Mouse (Mus musculus): ENCODE measurements at regions not wholly inside any gene's neighbourhood (a gene's known extent, or its start where the extent isn't known, plus 50 kb on each side); places are given as distances from the start of the nearest gene placed in this dataset.

DNA sequence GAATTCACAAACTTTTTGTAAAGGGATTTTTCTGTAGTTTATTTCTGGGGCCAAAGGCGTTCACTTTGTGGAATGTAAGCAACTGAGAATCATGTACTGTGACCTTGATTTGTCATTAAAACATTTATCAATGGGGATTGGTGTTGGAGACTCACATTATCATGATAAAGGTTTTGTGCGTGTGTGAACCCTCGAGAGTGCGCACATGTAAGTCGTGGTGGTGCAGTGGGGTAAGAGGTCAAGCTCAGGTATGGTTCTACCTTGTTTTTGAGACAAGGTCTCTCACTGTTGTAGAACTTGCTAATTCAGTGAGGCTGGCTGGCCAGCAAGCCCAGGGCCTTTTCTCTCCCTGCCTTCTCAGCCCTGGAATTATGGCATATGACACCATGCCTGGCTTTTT lies 280.4 kb downstream of the Rps24 start:
- 81% methylated on average over 5 of the region's 5 CpGs for WGBS
- DNase-seq (ENCODE audit: low read depth, low spot score): no peak

DNA sequence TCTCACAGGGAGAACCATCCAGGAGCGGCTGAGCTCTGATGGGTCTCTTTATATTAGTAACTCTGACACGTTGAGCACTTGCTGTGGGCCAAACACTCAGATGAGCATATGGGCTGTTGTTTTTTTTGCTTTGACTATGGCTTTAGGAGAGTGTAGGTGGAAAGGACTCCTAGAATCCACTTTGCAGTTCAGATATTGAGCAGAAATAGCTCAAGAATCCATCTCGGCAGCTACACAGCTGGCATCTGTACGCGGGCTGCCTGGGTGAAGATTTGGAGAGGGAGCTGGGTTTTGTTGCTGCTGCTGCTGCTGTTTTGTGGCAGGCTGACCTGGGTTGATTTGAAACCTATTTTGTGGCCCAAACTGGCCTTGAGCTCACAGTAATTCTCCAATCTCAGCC lies 281.0 kb downstream of the Rps24 start:
- 87% methylated on average over 5 of the region's 5 CpGs for WGBS
- no peak for DNase-seq (ENCODE audit: low read depth, low spot score)

DNA sequence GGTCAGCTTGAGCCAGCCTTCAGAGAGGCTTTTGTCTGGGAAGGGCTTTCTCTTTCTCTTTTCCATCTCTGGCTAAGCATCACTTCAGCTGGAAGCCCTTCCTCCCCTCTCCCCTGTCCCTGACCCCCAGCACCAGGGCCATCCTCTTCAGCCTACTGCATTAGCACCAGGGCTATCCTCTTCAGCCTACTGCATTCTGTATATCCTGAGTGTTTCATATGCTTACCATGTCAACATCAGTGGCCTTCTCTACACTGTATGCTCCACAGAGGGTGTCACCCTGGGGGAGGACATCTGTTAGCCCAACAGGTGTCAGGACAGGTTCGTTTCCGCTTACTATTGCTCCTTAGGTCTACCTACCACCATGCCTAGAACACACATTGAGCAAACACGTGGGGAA lies 282.5 kb downstream of the Rps24 start:
- WGBS: 51% methylated on average over 3 of the region's 3 CpGs
- DNase-seq (ENCODE audit: low read depth, low spot score): no peak

DNA sequence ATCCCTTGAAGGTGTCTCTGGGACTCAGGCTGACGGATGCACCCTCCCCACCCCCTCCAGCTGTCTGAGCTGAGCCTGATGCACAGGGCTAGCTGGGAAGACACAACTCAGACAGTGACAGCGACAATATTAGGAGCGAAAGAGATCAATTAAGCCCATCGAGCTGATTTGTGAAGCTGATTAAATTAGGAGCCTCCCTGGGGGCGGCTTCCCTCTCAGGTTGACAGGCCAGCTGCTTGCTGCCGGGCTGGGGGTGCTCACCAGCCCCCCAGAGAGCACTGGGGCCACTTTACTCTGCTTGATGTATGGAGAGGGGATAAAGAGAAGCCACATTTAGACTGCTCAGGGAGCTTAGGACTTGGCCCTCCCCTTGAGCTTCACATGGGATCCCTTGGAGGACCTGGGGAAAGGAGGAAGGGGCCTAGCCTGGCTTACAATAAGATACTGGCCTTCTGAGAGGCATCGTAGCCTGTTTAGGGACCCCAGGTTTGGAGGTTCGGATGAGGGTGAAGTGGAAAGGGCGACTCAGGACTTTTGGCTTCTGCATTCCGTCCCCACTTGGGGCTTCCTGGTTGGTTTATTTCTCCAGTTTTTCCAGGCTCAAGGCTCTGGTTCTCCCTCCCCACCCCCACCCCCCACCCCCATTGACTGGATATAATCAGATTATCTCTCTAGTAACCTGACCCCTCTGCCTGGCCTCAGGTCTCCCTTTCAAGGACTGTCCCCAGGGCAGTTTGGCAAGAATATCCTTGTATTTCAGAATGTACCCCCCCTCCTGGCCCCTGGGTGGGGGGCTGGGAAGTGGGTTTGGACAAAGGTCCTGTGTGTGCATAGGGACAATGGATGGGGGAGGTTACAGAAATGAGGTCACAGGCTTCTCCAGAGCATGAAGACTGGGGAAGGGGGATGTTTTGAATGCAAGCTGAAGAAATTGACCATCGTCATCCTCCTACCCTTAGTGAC lies 283.4 kb downstream of the Rps24 start:
- WGBS: 60% methylated on average over 11 of the region's 11 CpGs
- no peak for DNase-seq (ENCODE audit: low read depth, low spot score)

DNA sequence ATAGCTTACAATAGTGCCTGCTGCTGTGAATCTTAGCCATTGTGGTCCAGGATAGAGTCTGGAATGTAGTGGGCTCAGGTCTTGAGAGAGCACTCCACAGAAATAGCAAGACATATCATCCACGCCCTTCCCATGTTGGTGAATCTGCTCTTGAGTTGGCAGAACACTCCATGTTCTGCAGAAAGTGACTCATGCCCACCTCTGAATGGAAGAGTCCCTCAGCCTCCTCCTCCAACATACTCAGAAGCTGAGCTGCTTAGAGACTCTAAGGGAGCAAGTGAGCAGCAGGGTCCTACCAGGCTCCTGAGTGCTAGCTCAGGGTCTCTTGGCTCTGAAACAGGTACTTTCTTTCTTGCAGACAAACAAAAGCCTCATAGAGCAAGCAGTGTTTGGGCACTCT lies 284.7 kb downstream of the Rps24 start:
- 79% methylated on average over 1 of the region's 1 CpGs for WGBS
- DNase-seq (ENCODE audit: low read depth, low spot score): no peak

DNA sequence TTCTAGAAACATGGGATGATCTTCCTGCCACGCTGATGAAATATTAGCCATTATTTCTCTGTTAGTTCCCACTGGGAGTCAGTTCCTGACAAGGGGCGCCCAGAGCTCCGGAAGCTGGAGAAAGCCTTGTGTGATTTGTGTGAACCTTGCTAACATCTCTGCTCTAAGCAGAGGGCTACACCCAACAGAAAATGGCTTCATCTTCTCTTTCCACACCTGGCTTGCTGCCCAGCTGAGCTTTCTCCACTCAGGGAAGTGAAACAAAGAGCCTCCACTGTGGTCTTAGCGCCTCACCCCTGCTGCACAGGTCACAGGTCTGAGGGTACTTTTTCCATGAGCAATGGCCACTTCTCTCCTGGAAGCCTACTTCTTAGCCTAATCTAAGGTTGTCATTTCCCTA lies 285.2 kb downstream of the Rps24 start:
- no peak for DNase-seq (ENCODE audit: low read depth, low spot score)
- WGBS: 66% methylated on average over 4 of the region's 4 CpGs

DNA sequence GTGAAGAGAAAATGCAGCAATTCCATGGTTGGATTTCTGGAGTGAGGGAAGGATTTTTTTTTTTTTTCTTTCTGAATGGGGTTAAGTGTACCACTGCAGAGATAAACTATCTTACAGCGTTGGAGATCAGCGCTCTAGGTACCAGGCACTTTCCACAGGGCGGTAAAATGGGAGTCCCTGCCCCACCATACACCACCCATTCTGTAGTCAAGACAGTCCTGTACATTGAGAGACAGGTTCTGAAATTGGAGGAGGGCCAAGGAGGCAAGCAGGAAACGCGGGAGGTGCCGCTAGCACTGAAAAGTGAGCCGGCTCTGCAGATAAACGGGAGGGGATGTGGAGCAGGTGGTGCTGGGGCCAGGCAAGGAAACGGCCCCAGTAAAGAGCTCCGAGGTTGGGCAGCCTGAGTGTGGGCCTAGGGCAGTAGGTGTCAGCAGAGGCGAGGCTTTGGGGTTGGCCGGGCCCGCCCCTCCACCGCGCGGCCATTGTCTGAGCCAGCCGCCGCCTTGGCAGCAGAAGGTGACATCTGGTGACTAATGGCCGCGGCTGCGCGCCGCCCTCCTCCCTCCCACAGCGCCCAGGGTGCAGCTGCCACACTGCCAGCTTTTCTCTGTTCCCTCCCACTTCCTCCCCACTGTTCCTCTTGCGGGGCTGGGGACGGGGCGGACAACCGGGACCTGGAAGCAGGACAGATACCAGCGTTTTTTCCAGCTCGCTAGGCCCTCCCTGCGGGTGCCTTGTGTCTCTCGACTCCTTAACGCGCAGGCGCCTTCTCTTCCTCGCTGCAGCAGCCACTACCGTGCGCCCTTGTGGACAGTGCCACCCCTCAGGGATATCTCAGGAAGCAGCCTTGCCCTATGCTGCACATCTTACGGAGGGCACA lies 292.1 kb downstream of the Rps24 start:
- WGBS: 1% methylated on average over 39 of the region's 39 CpGs
- DNase-seq (ENCODE audit: low read depth, low spot score): peak; percentile 58

DNA sequence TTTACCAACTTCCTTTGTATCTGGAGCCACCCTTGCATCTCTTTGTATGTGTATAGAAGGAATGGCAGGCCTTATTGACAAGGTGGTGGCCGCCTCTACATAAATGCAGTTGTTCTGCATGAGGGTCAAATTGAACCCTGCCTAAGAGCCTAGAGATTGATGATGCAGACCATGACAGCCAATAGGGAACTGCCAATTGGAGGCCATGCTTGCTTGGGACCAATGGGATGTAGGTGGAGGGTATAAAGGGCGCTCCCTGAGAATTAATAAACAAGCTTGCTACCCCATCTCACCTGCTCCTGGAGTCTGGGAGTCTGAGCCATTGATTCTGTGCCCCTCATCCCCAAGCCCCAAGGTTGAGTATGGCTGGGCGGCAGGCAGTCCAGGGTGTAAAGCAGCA lies 294.7 kb downstream of the Rps24 start:
- WGBS: 94% methylated on average over 3 of the region's 3 CpGs
- DNase-seq (ENCODE audit: low read depth, low spot score): no peak

DNA sequence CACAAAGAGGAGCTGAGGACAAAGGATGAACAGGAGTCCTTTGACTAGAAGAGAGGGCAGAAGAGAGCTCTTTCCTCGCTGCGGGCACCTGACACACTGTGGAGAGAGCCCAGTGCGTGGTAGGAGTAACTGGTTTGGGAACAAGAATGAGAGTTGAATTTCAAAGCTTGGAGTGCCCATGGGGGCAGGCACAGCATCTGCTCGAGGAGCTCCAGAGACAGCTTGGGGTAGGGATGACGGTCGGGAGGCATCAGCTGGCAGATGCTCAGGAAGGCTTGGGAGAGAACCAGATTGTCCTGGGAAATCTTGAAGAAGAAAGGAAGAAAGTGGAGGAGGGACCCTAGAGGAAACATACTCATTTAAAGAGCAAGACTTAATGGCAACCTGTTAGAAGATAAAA lies 297.0 kb downstream of the Rps24 start:
- DNase-seq (ENCODE audit: low read depth, low spot score): no peak
- 81% methylated on average over 6 of the region's 6 CpGs for WGBS

DNA sequence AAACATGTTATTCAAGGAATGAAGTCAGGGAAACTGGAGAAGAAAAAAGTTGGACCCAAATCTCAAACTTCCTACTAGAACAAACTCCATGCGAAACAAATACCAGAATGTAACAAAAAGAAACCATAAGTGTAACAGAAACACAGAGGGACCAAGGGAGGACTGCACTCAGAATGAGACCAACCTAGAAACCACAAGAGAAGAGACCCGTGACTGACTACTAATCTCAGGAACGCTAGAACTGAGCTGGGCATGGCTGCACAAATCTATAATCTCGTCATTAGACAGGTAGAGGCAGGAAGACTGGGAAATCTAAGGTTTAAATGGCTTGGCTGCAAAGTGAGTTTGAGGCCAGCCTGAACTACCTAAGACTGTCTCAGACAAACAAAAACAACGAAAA lies 298.5 kb downstream of the Rps24 start:
- no peak for DNase-seq (ENCODE audit: low read depth, low spot score)
- 86% methylated on average over 5 of the region's 5 CpGs for WGBS

DNA sequence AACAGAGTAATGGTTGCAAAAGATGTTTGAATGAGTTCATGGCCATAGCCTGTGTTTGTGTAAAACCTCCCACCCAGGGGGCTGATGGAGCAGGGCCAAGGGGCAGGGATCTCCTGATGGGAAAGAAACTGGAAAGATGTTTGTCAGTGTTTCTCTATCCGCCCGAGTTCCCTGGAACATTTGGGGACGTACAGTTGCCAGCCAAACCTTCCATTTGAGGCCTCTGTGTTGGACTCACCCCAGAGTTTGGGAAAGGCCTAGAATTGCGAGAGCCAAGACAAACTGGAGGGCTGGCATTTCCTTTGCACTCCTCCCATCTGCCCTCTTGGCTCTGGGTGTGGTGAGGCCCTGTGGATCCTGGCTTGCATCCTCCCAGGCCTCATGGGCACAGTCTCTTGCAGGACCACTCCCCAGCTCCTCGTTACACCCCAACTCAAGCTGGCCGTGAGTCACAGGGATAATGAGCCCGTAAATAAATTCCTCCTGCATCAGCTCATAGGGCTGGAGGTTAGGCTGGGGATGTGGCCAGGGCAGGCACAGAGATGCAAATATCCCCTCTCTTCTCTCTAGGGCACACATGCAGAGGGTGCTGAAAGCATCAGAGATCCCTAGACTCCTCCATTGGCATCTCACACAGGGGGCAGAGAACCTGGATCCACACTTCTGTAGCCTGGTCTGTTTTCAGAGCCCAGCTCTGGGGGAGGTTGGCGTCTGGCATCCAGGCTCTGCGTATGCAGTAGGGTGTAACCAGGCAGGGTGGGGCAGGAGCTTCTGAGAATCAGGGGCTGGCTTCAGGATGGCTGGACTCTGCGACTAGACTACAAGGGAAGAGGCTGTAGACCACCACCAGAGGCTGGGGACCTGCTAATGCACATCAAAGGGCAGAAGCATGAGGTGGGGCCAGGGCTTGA lies 306.7 kb downstream of the Rps24 start:
- 27% methylated on average over 10 of the region's 10 CpGs for WGBS
- DNase-seq (ENCODE audit: low read depth, low spot score): no peak

DNA sequence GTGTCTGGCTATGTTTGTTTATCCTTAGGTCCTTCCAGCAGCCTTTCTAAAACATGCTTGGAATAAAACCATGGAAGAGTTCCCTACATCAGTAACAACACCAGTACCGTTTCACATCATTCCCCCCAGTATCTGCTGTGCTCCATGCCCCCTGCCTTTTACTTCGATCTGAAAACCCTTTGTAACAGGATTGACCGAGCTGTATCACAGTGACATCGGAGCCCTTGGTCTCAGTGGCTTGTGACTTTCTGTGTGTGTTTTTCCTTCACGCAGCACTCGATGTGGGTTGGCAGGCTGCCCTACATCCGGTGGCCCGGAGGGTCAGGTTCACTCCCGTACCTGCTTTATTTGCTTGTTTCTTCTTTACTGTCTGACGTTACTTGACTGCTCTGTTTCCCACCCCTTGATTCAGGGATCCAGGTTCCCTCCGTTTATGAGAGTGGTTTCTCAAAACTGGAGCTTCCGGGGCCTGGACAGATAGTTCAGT lies 307.5 kb downstream of the Rps24 start:
- DNase-seq (ENCODE audit: low read depth, low spot score): no peak
- 41% methylated on average over 12 of the region's 12 CpGs for WGBS

DNA sequence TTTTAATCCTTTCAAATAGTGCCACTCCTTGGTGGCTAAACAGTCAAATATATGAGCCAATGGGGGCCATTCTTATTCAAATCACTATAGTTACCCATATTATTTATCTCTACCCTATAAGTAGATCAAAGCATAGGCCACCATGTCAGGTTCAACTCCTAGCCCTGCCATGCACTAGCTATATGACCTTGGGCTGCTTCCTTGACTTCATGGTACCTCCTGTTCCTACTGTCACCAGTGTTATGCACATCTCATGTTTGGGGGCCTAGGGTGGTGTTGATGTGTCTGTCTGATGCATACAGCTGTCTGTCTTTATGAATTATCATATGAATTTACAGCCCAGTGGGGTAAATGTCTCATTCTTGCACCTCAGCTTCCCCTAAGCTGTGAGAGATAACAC lies 310.6 kb downstream of the Rps24 start:
- DNase-seq (ENCODE audit: low read depth, low spot score): no peak

DNA sequence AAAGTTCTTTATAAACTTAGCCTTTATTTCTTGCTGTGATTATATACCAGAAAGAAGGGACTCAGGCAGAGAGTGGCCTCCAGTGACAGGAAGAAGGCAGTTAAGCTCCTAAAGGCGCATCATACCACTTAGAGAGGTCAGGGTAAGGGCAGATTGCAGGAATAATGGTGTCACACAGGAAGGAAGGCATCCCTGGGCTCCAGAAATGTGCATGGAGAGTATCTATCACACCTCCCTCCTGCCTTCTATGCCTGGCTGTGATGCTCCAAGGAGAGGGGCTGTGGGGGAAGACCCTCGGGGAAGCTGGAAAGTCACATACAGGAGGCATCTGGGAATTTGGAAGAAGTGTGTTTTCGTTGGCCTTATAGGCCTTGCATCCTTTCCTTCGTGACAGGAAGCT lies 311.1 kb downstream of the Rps24 start:
- 70% methylated on average over 4 of the region's 4 CpGs for WGBS
- DNase-seq (ENCODE audit: low read depth, low spot score): no peak

DNA sequence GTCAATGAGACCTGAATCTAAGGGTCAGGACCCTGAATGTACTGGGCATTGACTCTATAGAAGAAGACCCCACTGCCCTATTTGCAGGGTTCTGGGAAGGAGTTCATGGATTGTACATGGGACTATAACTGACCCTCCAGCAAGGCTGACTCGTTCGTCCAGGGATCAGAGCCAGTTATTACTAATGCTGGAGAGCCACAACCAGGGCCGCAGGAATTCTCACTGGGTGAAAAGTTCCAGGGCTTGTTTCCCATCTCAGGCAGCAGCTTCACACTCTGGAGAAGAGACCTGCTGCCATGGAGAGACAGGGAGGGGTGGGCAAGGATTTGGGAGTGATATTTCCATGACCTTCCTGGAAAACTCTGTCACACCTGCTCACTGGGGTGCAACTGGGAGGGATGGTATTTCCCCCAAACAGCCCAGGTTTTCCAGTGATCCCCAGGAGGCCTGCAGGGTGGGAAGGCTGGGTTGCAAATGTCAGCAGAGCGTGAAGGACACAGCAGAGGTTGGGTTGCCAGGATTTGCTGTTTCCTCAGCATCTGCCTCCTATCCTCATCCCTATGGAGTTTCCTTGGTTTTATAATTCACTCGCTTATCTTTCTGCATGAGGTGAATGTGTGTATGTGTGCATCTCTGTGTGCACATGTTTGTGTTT lies 316.2 kb downstream of the Rps24 start:
- WGBS: 70% methylated on average over 5 of the region's 5 CpGs
- no peak for DNase-seq (ENCODE audit: low read depth, low spot score)

DNA sequence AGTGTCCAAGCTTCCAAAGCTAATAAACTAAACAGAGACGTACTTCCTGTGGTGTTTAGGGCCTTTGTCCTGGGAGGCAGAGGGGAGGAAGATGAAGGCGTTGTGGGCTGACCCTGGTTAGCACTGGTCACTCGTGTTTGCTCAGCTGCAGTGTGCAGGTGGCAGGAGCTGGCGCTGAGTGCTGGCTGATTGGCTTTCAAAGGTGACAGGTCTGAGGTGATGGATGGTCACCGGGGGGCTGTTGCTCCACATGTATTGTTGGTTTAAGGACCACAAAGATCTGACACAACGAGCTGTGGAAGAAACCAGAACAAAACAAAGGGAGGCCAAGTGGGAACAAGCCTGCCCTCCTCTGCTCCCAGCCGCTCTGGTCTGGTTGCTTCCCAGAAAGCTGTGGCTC lies 320.1 kb downstream of the Rps24 start:
- 30% methylated on average over 7 of the region's 7 CpGs for WGBS
- DNase-seq (ENCODE audit: low read depth, low spot score): no peak

DNA sequence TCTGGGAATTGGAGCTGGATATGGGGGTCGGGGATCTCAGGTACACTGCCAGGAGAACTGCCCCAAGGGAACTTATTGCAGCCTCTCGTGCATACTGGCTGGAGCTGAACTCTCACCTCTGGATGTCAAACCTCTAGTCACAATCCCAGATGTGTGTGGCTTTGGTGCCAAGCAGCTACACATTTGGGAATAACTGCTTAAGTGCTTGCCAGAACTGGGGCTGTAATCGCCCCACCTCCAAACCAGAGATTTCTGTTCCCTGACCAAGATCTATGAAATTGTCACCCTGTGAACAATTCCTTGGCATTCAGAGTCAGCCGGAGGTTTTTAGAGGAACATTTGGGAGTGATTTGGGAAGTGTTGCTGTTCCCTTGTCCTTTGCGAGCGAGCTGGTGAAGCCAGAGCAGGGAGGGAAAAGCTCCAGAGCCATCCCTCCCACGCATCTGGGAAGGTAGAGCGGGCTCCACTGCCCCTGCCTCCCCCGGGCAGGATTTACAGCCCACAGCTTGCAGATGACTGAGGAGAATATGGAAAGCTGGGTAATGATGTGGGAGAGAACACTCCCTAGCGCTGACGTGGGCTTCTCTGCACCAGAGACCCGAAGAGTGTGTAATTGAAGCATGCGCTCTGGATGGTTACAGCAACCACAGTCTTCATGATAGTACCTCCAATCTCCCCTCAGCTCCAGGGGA lies 336.1 kb downstream of the Rps24 start:
- no peak for DNase-seq (ENCODE audit: low read depth, low spot score)
- 73% methylated on average over 13 of the region's 13 CpGs for WGBS

DNA sequence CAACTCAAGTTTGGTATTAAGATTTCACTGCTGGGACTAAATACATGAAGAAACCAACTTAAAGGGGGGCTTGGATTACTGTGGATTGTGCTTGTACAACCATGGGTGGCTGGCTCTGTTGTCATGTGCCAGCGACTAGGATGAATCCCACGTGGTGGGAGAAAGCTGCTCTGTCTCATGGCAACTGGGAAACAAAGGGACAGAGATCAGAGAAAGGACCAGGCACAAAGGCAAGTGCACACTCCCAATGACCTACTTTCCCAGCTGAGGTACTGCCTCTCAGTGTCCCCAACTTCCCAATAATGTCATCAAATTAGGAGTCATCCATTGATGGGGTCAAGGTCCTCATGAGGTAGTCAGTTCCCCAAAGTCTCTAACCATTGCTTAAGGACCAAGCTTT lies 337.4 kb downstream of the Rps24 start:
- DNase-seq (ENCODE audit: low read depth, low spot score): no peak
- 86% methylated on average over 2 of the region's 2 CpGs for WGBS

Measured in large intestine, adult 2 months (tissue).